Mouse (Mus musculus): ENCODE measurements at regions not wholly inside any gene's neighbourhood (a gene's known extent, or its start where the extent isn't known, plus 50 kb on each side); places are given as distances from the start of the nearest gene placed in this dataset.

GRCm38 (mm10) chr3:146337429-146337828 is 67.0 kb upstream of the Ssx2ip start:
- Histone ChIP-seq H3K4me1 (ENCODE audit: control insufficient read depth, insufficient read depth, low read length) (peaks cover 10% of the 10 kb centered on the region; the same call in 1 of the 2 replicates), H3K4me3 (ENCODE audit: low read depth, low read length) (no peak overlapping the region), H3K9me3 (replicated peaks; ENCODE audit: control insufficient read depth, low read length) (no peaks in the 10 kb centered on the region), H3K4me2 (peak overlapping the region; percentile 54), H3K9ac (ENCODE audit: low read depth, low read length) (peak overlapping the region; percentile 58; the same call in 1 of the 2 replicates), H3K27me3 (ENCODE audit: control insufficient read depth, insufficient read depth, low read length) (no peaks in the 10 kb centered on the region), H3K36me3 (ENCODE audit: control insufficient read depth, insufficient read depth, low read length) (no peaks in the 10 kb centered on the region), H3K27ac (ENCODE audit: low read depth, low read length) (peak overlapping the region; percentile 5)
- 60% methylated on average over 3 of the region's 3 CpGs for WGBS (ENCODE audit: insufficient replicate concordance)
- ATAC-seq (replicated peaks; ENCODE audit: insufficient number of reproducible peaks, low FRiP score, low TSS enrichment), result no peak

- peak overlapping the region; percentile 54 for H3K4me2 ChIP-seq
- H3K4me3 ChIP-seq (ENCODE audit: low read depth, low read length), result peak overlapping the region; percentile 14; the same call in 1 of the 2 replicates
- 0 out of 2 replicates have a peak, but pooled peaks have one; percentile 35 for ATAC-seq (replicated peaks; ENCODE audit: insufficient number of reproducible peaks, low FRiP score, low TSS enrichment)
- peak overlapping the region; percentile 36 for H3K27ac ChIP-seq (ENCODE audit: low read depth, low read length)
- H3K9me3 ChIP-seq (replicated peaks; ENCODE audit: control insufficient read depth, low read length), result no peaks in the 10 kb centered on the region
- 18% methylated on average over 7 of the region's 7 CpGs for WGBS (ENCODE audit: insufficient replicate concordance)
- peak overlapping the region; percentile 58; the same call in 1 of the 2 replicates for H3K9ac ChIP-seq (ENCODE audit: low read depth, low read length)
- H3K4me1 ChIP-seq (ENCODE audit: control insufficient read depth, insufficient read depth, low read length), result peaks cover 10% of the 10 kb centered on the region; the same call in 1 of the 2 replicates
- H3K36me3 ChIP-seq (ENCODE audit: control insufficient read depth, insufficient read depth, low read length), result no peaks in the 10 kb centered on the region
- no peaks in the 10 kb centered on the region for H3K27me3 ChIP-seq (ENCODE audit: control insufficient read depth, insufficient read depth, low read length)
These were observed 66.6 kb upstream of the Ssx2ip start for GRCm38 (mm10) chr3:146337861-146338281.

GRCm38 (mm10) chr3:146338445-146338844 is 66.0 kb upstream of the Ssx2ip start:
- 68% methylated on average over 9 of the region's 9 CpGs for WGBS (ENCODE audit: insufficient replicate concordance)
- Histone ChIP-seq H3K9me3 (replicated peaks; ENCODE audit: control insufficient read depth, low read length) (no peaks in the 10 kb centered on the region), H3K9ac (ENCODE audit: low read depth, low read length) (0 out of 2 replicates have a peak overlapping the region, but pooled peaks have one; percentile 58), H3K27ac (ENCODE audit: low read depth, low read length) (no peak overlapping the region; the same call in 1 of the 2 replicates), H3K4me3 (ENCODE audit: low read depth, low read length) (no peak overlapping the region), H3K4me1 (ENCODE audit: control insufficient read depth, insufficient read depth, low read length) (peaks cover 10% of the 10 kb centered on the region; the same call in 1 of the 2 replicates), H3K36me3 (ENCODE audit: control insufficient read depth, insufficient read depth, low read length) (no peaks in the 10 kb centered on the region), H3K4me2 (peak overlapping the region; percentile 54; the same call in 1 of the 2 replicates), H3K27me3 (ENCODE audit: control insufficient read depth, insufficient read depth, low read length) (no peaks in the 10 kb centered on the region)
- no peak for ATAC-seq (replicated peaks; ENCODE audit: insufficient number of reproducible peaks, low FRiP score, low TSS enrichment)

- Histone ChIP-seq H3K27me3 (ENCODE audit: control insufficient read depth, insufficient read depth, low read length) (no peaks in the 10 kb centered on the region), H3K4me2 (no peak overlapping the region), H3K27ac (ENCODE audit: low read depth, low read length) (no peak overlapping the region), H3K4me1 (ENCODE audit: control insufficient read depth, insufficient read depth, low read length) (peaks cover 10% of the 10 kb centered on the region; the same call in 1 of the 2 replicates), H3K36me3 (ENCODE audit: control insufficient read depth, insufficient read depth, low read length) (no peaks in the 10 kb centered on the region), H3K9ac (ENCODE audit: low read depth, low read length) (no peak overlapping the region), H3K9me3 (replicated peaks; ENCODE audit: control insufficient read depth, low read length) (no peaks in the 10 kb centered on the region), H3K4me3 (ENCODE audit: low read depth, low read length) (no peak overlapping the region)
- WGBS (ENCODE audit: insufficient replicate concordance), result 69% methylated on average over 12 of the region's 12 CpGs
- ATAC-seq (replicated peaks; ENCODE audit: insufficient number of reproducible peaks, low FRiP score, low TSS enrichment), result no peak
These were observed 64.0 kb upstream of the Ssx2ip start for GRCm38 (mm10) chr3:146340316-146341055.

- no peak overlapping the region for H3K27ac ChIP-seq (ENCODE audit: low read depth, low read length)
- peaks cover 10% of the 10 kb centered on the region; the same call in 1 of the 2 replicates for H3K4me1 ChIP-seq (ENCODE audit: control insufficient read depth, insufficient read depth, low read length)
- no peak overlapping the region for H3K4me3 ChIP-seq (ENCODE audit: low read depth, low read length)
- no peak overlapping the region for H3K4me2 ChIP-seq
- ATAC-seq (replicated peaks; ENCODE audit: insufficient number of reproducible peaks, low FRiP score, low TSS enrichment), result no peak
- H3K9me3 ChIP-seq (replicated peaks; ENCODE audit: control insufficient read depth, low read length), result no peaks in the 10 kb centered on the region
- no peaks in the 10 kb centered on the region for H3K27me3 ChIP-seq (ENCODE audit: control insufficient read depth, insufficient read depth, low read length)
- H3K9ac ChIP-seq (ENCODE audit: low read depth, low read length), result no peak overlapping the region
- H3K36me3 ChIP-seq (ENCODE audit: control insufficient read depth, insufficient read depth, low read length), result no peaks in the 10 kb centered on the region
- 73% methylated on average over 6 of the region's 6 CpGs for WGBS (ENCODE audit: insufficient replicate concordance)
These were observed 62.6 kb upstream of the Ssx2ip start for GRCm38 (mm10) chr3:146341652-146342340.

GRCm38 (mm10) chr3:146342727-146343126 is 61.7 kb upstream of the Ssx2ip start:
- Histone ChIP-seq H3K27me3 (ENCODE audit: control insufficient read depth, insufficient read depth, low read length) (no peaks in the 10 kb centered on the region), H3K4me2 (no peak overlapping the region), H3K9ac (ENCODE audit: low read depth, low read length) (no peak overlapping the region), H3K4me1 (ENCODE audit: control insufficient read depth, insufficient read depth, low read length) (0 out of 2 replicates have a peak, but pooled peaks cover 5% of the 10 kb centered on the region), H3K36me3 (ENCODE audit: control insufficient read depth, insufficient read depth, low read length) (no peaks in the 10 kb centered on the region), H3K4me3 (ENCODE audit: low read depth, low read length) (no peak overlapping the region), H3K27ac (ENCODE audit: low read depth, low read length) (no peak overlapping the region), H3K9me3 (replicated peaks; ENCODE audit: control insufficient read depth, low read length) (no peaks in the 10 kb centered on the region)
- 82% methylated on average over 1 of the region's 1 CpGs for WGBS (ENCODE audit: insufficient replicate concordance)
- no peak for ATAC-seq (replicated peaks; ENCODE audit: insufficient number of reproducible peaks, low FRiP score, low TSS enrichment)

GRCm38 (mm10) chr3:146343649-146344401 is 60.6 kb upstream of the Ssx2ip start:
- no peak overlapping the region for H3K4me3 ChIP-seq (ENCODE audit: low read depth, low read length)
- no peaks in the 10 kb centered on the region for H3K4me1 ChIP-seq (ENCODE audit: control insufficient read depth, insufficient read depth, low read length)
- WGBS (ENCODE audit: insufficient replicate concordance), result 54% methylated on average over 9 of the region's 9 CpGs
- H3K27me3 ChIP-seq (ENCODE audit: control insufficient read depth, insufficient read depth, low read length), result no peaks in the 10 kb centered on the region
- H3K9ac ChIP-seq (ENCODE audit: low read depth, low read length), result no peak overlapping the region
- no peaks in the 10 kb centered on the region for H3K36me3 ChIP-seq (ENCODE audit: control insufficient read depth, insufficient read depth, low read length)
- no peak; the same call in 1 of the 2 replicates for ATAC-seq (replicated peaks; ENCODE audit: insufficient number of reproducible peaks, low FRiP score, low TSS enrichment)
- H3K27ac ChIP-seq (ENCODE audit: low read depth, low read length), result no peak overlapping the region
- H3K4me2 ChIP-seq, result no peak overlapping the region
- H3K9me3 ChIP-seq (replicated peaks; ENCODE audit: control insufficient read depth, low read length), result no peaks in the 10 kb centered on the region

- H3K27ac ChIP-seq (ENCODE audit: low read depth, low read length), result no peak overlapping the region
- H3K27me3 ChIP-seq (ENCODE audit: control insufficient read depth, insufficient read depth, low read length), result no peaks in the 10 kb centered on the region
- no peaks in the 10 kb centered on the region for H3K36me3 ChIP-seq (ENCODE audit: control insufficient read depth, insufficient read depth, low read length)
- H3K4me2 ChIP-seq, result no peak overlapping the region
- no peaks in the 10 kb centered on the region for H3K4me1 ChIP-seq (ENCODE audit: control insufficient read depth, insufficient read depth, low read length)
- H3K9me3 ChIP-seq (replicated peaks; ENCODE audit: control insufficient read depth, low read length), result no peaks in the 10 kb centered on the region
- no peak for ATAC-seq (replicated peaks; ENCODE audit: insufficient number of reproducible peaks, low FRiP score, low TSS enrichment)
- 82% methylated on average over 11 of the region's 11 CpGs for WGBS (ENCODE audit: insufficient replicate concordance)
- H3K9ac ChIP-seq (ENCODE audit: low read depth, low read length), result no peak overlapping the region
- no peak overlapping the region for H3K4me3 ChIP-seq (ENCODE audit: low read depth, low read length)
These were observed 59.9 kb upstream of the Ssx2ip start for GRCm38 (mm10) chr3:146344402-146345025.

Data from heart, embryonic 11.5 days (tissue).